Mouse (Mus musculus): ENCODE data around the gene Cip2a.

The Cip2a gene

DNA sequence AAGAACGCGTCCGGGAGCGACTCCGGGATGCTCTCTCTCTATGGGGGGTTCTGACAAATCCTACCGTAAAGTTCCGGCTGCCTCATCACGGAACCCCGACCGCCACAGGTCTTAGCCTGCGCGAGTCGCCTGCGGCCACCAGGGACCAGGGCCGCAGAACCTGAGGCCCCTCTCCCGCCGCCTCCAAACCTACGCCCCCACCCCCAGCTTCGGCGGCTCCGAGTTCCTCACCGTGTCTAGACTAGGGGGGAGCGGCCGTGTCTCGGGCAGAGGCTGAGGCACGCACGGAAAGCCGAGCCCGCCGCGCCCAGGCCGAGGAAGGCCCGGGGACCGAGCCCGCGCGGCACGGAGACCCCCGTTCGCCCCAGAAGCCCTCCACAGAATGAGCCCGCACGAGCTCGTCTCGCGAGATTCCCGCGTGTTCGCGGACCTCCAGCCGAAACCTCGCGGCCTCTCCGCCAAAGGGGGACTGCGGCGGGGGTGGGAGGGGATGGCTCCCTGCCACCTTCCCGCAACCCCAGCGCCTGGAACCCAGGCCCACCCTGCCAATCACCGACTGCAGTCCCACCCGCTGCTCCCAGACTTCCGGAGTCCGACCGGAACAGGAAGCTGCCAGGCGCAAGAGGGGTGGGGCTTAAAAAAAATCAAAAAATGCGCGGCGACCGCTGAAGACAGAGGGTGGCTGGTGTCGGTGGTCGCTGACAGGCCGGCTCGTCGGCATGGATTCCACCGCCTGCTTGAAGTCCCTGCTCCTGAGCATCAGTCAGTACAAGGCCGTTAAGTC, at the start of gene Cip2a, which contains the start of gene Dzip3:
TSS of gene Cip2a (plus strand) at position 627 of the 784 bp plus-strand sequence.
TSS of gene Dzip3 (minus strand) at position 607 of the 784 bp plus-strand sequence.
- peak; percentile 82 to 84 for DNase-seq (ENCODE audit: low spot score in 2 of 2)

DNA sequence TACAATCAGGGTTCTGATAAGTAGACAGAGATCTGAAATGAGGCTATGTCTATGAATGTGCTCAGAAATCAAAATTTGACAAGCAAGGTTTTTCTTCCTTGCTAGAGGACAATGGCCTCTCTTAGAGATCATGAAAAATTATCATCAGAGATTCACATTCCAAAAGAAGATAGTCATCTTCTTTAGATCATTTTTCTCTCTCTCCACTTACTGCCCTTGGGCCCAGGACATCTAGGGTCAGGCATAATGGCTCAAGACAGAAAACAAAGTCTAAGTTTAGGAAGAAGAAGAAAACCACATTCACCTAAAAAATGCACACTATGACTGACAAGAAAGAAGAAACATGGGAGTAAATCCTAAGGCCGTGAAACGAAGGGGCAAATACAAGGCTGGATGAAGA, 21.0 kb upstream of the Cip2a start:
- no peak for DNase-seq (ENCODE audit: low spot score in 2 of 2)

DNA sequence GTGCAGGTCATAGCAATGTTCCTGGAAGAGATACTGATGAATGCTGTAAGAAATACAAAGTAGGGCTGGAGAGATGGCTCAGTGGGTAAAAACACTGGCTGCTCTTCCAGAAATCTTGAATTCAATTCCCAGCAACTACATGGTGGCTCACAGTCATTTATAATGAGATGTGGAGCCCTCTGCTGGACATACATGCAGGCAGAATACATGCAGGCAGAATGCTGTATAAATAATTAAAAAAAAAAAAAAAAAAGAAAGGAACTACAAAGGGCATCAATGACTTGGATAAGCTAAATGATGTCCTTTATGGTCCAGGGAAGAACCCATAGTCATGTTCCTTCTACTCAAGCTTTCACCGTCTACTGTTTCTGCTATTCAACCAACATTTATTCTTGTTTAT, 20.4 kb upstream of the Cip2a start:
- no peak for DNase-seq (ENCODE audit: low spot score in 2 of 2)

DNA sequence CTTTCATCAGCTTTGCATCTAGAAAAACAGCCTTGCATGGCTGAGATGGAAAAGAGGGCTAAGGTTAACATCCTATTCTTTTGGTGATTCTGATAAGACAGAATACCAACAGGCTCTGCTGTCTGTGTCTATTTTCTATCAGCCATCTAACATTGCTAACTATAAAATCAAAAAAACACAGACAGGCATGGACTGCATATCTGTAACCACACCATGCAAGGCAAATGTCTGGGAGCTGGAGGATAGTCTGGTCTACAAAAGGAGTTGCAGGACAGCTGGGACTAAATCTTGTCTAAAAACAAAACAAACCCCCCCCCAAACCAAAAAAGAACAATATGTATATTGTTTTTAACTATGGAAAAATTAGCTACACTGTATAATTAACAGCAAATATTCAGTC, 14.0 kb upstream of the Cip2a start:
- DNase-seq (ENCODE audit: low spot score in 2 of 2) = no peak

DNA sequence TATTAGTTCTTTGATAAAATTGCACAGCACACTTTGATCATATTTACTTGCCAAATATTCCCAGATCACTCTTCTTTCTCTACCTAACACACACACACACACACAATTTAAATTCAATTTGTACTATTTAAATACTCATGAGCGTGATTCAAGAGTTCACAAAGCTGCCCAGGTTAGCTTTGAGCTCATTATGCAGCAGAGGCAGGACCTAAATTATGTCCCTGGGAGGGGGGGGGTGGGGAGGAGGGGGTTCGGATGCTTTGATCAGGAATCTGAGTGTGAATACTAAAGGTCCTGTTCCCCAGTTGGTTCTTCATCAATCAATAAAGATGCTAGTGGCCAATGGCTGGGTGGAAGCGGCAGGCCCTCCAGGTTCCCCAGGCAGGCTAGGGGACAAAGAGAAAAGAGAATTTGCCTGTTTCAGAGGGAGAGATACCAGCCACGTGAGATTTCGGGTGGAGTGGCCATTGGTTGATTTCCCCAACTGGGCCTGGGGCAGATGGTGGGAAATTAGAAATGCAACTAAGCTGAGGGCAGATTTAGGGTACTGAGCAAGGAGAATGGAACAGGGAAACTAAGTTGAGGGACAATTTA, 8.9 kb upstream of the Cip2a start:
- DNase-seq (ENCODE audit: low spot score in 2 of 2) = no peak

DNA sequence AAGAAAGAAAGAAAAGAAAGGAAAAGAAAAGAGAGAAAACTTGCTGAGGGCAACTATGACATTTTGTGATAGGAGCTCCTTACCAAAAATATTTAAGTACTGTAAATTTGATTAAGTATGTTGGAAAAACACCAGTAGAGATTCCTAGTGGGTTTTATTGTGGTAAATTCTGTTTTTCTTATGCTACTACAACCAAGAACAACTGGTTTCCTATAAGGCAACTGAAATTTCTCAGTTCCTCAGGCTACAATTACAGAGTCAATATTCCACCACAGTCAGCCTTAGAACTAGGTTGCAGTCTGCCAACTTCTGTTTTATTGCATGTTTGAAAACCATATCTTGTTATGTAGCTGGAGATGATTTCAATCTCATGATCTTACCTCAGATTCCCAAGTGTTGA, 4.3 kb upstream of the Cip2a start:
- no peak for DNase-seq (ENCODE audit: low spot score in 2 of 2)

DNA sequence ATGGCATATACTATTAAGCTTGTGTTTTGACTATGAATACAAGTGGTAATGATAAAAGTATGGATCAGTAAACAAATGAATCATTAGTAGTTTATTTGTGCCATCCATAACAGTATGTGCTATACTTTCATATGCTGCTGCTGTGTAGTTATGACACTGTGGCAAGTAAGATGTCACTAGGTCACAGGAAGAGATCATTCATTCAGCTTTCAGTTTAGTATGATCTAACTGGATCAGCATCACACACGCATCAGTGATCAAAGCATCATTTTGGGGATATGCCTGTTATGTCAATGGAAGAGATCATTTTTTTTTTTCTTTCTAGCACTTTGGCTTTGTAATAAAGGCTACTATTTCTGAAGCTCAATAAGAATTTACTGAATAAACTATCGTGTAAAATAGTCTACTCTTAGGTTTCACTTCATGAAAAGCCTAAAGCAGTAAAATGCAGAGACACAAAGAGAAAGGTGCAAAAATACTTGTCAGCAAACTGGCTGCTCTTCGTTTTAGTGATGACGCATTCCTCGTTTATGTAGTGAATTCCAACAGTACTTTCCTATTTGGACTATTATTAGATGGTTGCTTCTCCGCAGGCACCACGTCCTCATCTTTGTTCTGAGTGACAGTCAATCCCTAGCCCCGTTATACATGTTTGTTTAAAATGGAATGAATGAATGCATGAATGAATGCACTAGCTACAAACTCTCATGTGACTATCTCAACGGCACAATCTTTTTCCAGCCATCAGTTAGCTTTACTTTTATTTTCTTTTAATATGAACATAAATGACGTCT, 1.4 kb upstream of the Cip2a start:
- no peak for DNase-seq (ENCODE audit: low spot score in 2 of 2)

GRCm38 (mm10) chr16:48993231-48993558, 790 bp upstream of the Cip2a start:
- no peak for DNase-seq (ENCODE audit: low spot score in 2 of 2)

GRCm38 (mm10) chr16:48994343-48994693, 333 bp downstream of the Cip2a start:
- DNase-seq (ENCODE audit: low spot score in 2 of 2) = no peak

DNA sequence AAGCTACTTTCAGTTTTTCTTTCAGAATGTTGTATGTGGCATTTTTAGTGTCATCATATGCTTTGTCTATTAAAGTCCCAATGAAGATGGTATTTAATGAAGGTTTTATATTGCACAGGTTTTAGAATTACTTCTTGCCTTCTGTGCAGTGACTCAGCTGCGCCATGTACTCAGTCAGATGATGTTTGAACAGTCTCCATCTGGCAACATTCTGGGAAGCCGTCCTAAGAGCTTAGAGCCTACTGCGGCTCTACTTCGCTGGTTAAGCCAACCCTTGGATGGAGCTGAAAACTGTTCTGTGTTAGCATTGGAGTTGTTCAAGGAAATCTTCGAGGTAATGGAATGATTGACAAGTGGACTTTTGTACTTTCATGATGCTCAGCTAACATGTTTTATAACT, 10.2 kb downstream of the Cip2a start:
- DNase-seq (ENCODE audit: low spot score in 2 of 2) = no peak

GRCm38 (mm10) chr16:49016620-49017332, 22.8 kb downstream of the Cip2a start:
- DNase-seq (ENCODE audit: low spot score in 2 of 2) = no peak

DNA sequence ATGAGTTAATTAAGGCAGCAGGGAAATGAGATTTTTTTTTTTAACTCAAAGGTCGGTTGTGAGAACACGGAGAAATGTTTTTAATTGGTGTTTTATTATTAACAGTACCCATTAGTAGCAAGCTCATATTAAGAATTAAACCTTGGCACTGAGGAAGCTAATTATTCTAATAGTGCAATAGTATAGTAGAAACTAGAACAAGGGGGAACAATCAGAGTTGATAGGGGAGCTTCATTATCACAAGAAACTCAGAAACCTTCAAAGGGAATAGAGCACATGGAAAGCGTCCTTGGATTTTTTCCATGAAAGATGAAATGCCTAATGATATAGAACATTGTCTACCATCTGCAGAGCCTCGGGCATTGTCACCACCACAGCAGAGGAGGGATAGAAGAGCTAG, 41.9 kb downstream of the Cip2a start:
- DNase-seq (ENCODE audit: low spot score in 2 of 2) = no peak

GRCm38 (mm10) chr16:49037771-49038170, 43.8 kb downstream of the Cip2a start:
- no peak for DNase-seq (ENCODE audit: low spot score in 2 of 2)

- DNase-seq (ENCODE audit: low spot score in 2 of 2) = no peak
Observed at GRCm38 (mm10) chr16:49040554-49041221, 46.7 kb downstream of the Cip2a start.

- no peak for DNase-seq (ENCODE audit: low spot score in 2 of 2)
Observed at GRCm38 (mm10) chr16:49049214-49049613, 55.2 kb downstream of the Cip2a start.

GRCm38 (mm10) chr16:49057186-49057585, 63.2 kb downstream of the Cip2a start, which contains the start of gene Myh15:
Gene Myh15 (plus strand): TSS chr16:49057486.
- DNase-seq (ENCODE audit: low spot score in 2 of 2) = no peak

Measured in natural killer cell, adult 2 months (primary cell).